Mouse (Mus musculus) thymus, postnatal 14 days (tissue): ENCODE measurements around the gene Mrm2.
A peak's percentile ranks its signal among the peaks of the same experiment; 100 is the strongest.
"Not testable (repeated sequence)": the region's sequence is repeated elsewhere in the genome, so short reads cannot be mapped to it uniquely, and the experiment has no call there.

ENCODE experiments used
- DNase-seq: peaks from one replicate; pipeline ENCODE4 v3.0.0; 2021

Gene Mrm2

GRCm38 (mm10) chr5:140331615-140332512 lies at the start of gene Mrm2:
Gene Mrm2 (minus strand): TSS chr5:140331898.
- DNase-seq: peak; percentile 89

- no peak for DNase-seq
Measured at GRCm38 (mm10) chr5:140381156-140381555, 49.5 kb upstream of the Mrm2 start.

GRCm38 (mm10) chr5:140379299-140379698 lies 47.6 kb upstream of the Mrm2 start:
- DNase-seq: no peak

- DNase-seq: no peak
Measured at GRCm38 (mm10) chr5:140378121-140378853, 46.6 kb upstream of the Mrm2 start.

GRCm38 (mm10) chr5:140375249-140375829 lies 43.6 kb upstream of the Mrm2 start:
- DNase-seq: no peak

GRCm38 (mm10) chr5:140374226-140374625 lies 42.5 kb upstream of the Mrm2 start:
- DNase-seq: no peak

- no peak for DNase-seq
Measured at GRCm38 (mm10) chr5:140373711-140374110, 42.0 kb upstream of the Mrm2 start.

GRCm38 (mm10) chr5:140371671-140372070 lies 40.0 kb upstream of the Mrm2 start:
- DNase-seq: no peak

- DNase-seq: no peak
Measured at GRCm38 (mm10) chr5:140370446-140371254, 39.0 kb upstream of the Mrm2 start.

GRCm38 (mm10) chr5:140369466-140369865 lies 37.8 kb upstream of the Mrm2 start:
- no peak for DNase-seq

GRCm38 (mm10) chr5:140368926-140369325 lies 37.2 kb upstream of the Mrm2 start:
- DNase-seq: no peak

GRCm38 (mm10) chr5:140368126-140368525 lies 36.4 kb upstream of the Mrm2 start:
- DNase-seq: not testable (repeated sequence)

- no peak for DNase-seq
Measured at GRCm38 (mm10) chr5:140364415-140364814, 32.7 kb upstream of the Mrm2 start.

GRCm38 (mm10) chr5:140359930-140360674 lies 28.4 kb upstream of the Mrm2 start:
- no peak for DNase-seq

GRCm38 (mm10) chr5:140357466-140357865 lies 25.8 kb upstream of the Mrm2 start:
- no peak for DNase-seq

- DNase-seq: no peak
Measured at GRCm38 (mm10) chr5:140355934-140356333, 24.2 kb upstream of the Mrm2 start.

- no peak for DNase-seq
Measured at GRCm38 (mm10) chr5:140352352-140352751, 20.7 kb upstream of the Mrm2 start.

- DNase-seq: no peak
Measured at GRCm38 (mm10) chr5:140350731-140351497, 19.2 kb upstream of the Mrm2 start.

GRCm38 (mm10) chr5:140349882-140350281 lies 18.2 kb upstream of the Mrm2 start:
- DNase-seq: peak; percentile 11

- DNase-seq: no peak
Measured at GRCm38 (mm10) chr5:140346050-140346449, 14.4 kb upstream of the Mrm2 start.

- DNase-seq: no peak
Measured at GRCm38 (mm10) chr5:140345244-140345643, 13.5 kb upstream of the Mrm2 start.
